Mouse (Mus musculus) thymus, postnatal 0 days (tissue): Measurements from ENCODE around the gene Vcl. TPM values are rescaled to one million over a fixed set of nuclear protein-coding genes. Genes with fewer than 3 reads are reported as not detected.
A peak's percentile ranks its signal among the peaks of the same experiment; 100 is the strongest.

Experiments
- DNase-seq: peaks from one replicate; pipeline ENCODE4 v3.0.0-alpha.2; 2015; ENCODE audit warnings: low spot score
- polyA plus RNA-seq: library from polyadenylated mRNA; unstranded; fragments of >200 nt; fragmentation: Nextera tagmentation; extraction: Ambion mirVana; gene quantifications from 2 replicates; pipeline ENCODE4 v1.2.1, GENCODE M21; 2015

Vcl gene
- polyA plus RNA-seq, 1 experiment from 2014 or later: 6.6 TPM

DNA sequence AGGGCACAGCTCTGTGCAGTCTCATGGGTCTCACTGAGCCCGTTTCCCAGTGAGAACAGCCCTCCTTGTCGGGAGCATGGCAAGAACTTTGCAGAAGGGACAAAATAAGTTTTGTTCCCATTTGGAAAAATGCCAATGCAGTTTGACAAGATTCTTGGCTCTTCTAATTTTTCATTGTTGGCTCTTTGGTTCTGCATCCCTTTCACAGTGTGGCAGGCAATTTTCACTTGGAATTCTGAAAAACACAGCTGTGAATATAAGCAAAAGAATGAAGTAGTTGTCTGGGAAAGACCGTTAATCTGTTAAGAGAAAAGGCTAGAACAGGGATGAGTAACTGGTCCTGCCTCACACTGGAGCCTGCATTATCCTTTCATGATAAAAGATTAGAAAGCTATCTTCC, 68.3 kb downstream of the Vcl start:
- no peak for DNase-seq

GRCm38 (mm10) chr14:20999617-21000016, 70.4 kb downstream of the Vcl start:
- DNase-seq: no peak

- DNase-seq: no peak
These were observed 84.7 kb downstream of the Vcl start for GRCm38 (mm10) chr14:21013800-21014334.

DNA sequence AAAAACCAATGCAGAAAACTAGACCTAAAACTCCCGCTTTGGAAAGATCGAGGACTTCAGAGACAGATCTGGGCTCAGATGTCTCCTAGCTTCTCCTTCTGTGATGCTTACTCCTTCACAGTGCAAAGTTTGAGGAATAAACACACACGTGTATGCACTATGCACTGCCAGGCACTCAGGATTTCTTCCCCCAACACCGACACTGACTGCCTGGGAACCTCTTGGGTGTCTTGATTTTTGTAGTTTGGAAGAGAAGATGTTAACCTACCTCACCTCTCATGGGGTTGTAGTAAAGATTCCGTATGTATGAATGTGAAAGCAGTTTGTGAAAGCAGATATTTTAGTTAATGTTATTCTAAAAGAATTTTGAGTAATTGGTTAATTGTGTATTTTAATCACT, 88.7 kb downstream of the Vcl start:
- no peak for DNase-seq

- DNase-seq: peak; percentile 65
These were observed 89.8 kb downstream of the Vcl start for GRCm38 (mm10) chr14:21018977-21019376.

GRCm38 (mm10) chr14:21020435-21020834, 91.2 kb downstream of the Vcl start:
- DNase-seq: no peak

DNA sequence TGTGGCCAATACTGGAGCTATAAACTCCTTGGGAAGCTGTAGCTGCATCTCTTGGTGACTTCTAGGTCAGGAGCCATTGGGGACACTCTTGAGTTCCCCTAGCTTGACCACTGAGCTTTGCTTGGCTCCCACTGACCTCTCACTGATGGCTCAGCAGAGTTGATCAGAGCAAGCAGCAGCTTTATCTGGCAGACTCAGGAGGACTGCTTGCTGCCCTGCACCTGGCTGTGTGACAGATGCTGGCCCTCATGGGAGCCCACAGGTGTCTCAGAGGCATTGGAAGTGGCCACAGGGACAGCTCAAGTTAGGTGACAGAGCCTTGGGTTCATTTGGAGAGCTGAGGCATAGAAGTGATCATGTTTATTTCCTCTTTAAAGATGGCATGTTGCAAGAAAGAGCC, 98.3 kb downstream of the Vcl start:
- DNase-seq: no peak

DNA sequence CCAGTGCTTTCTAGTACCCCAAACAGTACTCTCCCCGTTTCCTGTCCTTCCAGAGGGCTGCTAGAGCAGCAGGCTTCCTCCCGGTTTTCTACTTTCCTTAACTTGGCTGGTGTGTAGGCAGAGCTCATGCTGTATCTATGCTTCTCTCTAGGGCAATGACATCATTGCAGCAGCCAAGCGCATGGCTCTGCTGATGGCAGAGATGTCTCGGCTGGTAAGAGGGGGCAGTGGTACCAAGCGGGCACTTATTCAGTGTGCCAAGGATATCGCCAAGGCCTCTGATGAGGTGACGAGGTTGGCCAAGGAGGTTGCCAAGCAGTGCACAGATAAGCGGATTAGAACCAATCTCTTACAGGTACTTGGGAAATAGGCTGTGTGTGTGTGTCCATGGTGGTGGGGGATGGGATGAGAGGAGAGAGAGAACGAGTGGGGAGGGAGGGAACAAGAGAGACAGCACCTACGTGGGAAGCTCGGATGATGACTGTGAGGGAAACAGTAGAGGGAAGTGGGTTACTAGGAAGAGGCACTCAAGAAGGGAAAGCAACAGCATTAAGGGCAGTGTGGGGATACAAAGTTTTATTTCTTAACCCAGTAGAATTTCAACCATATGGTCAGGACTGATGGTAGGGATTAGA, 99.9 kb downstream of the Vcl start:
- DNase-seq: no peak

DNA sequence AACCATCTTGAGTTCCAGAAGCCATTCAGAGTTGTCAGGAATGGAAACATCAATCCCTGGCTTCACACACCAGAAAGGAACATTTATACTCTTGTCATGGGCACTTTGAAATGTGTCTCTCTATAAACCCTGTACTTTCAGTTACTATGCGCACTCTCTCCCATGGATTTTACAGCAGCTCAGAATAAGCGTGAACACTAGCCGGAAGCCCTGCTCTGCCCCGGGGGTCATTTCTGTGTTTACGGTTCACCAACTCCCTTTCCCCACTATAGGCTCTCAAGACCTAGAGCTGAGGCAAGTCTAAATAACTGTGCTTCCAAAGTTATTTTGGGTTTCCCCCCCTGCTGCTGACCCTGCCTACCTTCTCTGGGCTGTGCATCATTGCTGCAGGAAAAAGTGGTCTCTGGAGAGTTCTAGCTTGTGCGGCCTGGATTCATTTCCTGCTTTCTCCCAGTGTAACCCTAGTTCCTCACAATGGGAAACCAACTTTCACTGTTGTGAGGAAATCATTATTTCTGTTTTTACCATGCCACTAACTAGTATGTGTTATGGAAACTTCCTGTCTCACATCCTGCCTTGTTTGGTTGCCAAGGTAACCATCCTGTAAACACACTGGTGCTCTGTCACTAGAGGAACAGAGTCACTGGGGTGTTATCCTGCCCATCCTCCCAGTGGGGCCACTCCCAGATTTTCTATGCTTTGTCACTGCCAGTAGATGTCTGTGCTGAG, 102.7 kb downstream of the Vcl start:
- peak; percentile 67 for DNase-seq

- DNase-seq: no peak
These were observed 105.1 kb downstream of the Vcl start for GRCm38 (mm10) chr14:21034271-21034670.

DNA sequence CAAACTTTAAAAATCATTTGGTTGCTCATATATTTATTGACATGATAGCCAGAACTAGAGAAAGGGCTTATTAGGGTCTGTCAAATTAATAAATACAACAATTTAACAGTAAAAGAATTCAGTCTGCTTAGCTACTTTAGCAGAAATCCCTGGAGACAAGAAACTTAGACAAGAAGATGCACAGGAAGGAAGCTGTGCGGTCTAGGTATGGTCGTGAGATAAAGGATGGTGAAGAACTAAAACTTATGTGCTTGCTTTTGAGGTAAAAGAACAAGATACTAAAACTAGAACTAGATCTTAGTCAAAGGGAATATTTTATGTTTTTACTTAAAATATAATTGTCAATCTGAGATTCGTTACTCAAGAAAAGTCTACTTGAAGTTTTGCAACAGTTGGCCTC, 105.6 kb downstream of the Vcl start:
- no peak for DNase-seq

DNA sequence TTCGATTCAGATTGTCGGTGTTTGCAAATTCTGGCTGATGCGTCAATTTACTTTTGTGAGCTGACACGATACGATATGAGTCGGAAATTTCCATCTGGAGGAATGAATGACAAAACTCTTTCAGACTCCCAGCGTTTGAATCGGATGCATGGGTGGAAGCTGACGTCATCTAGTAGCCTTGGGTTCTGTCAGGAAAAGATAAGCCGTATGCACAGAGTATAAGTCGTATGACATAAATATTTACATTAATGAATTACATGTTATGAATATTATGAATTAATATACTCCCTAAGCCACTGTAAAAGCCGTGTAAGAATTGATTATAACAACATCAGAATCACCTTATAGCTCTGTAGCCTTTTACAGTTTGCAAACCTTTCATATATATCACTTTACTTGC, 109.9 kb downstream of the Vcl start:
- no peak for DNase-seq

DNA sequence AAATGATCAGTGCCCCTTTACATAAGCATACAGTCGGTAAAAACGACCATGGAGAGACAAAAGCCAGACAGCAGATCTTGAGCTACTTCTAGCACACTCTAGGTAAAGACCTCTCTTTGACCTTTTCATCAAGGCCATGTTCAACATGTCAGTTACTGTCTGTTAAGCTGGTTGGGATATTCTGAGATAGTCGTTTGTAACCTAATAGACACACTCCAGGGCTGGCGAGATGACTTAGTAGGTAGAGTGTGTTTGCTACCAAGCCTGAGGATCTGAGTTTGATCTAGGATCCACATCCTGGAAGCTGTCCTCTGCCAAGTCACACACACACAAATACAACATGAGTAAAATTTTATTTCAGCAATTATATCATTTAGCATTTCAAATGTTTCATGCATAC, 110.4 kb downstream of the Vcl start:
- no peak for DNase-seq

- DNase-seq: no peak
These were observed 118.6 kb downstream of the Vcl start for GRCm38 (mm10) chr14:21047840-21048239.

DNA sequence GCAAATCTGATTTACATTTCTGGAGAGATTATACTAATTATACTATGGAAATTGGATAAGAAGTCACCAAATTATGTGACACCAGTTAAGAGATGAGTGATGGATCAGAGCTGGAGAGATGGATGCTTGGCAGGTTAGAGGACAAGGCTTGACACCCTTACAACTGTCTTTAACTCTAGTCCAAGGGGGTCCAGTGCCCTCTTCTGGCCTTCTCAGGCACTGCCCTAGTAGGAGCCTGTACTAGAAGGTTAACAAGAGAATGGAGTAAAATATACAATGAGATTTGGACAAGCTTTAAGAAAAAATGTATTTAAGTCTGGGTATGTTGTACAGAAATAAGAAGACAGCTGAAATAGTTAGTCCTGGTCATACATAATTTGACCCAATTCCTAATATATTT, 119.7 kb downstream of the Vcl start:
- DNase-seq: peak; percentile 57

GRCm38 (mm10) chr14:21050734-21051133, 121.5 kb downstream of the Vcl start:
- DNase-seq: peak; percentile 44

DNA sequence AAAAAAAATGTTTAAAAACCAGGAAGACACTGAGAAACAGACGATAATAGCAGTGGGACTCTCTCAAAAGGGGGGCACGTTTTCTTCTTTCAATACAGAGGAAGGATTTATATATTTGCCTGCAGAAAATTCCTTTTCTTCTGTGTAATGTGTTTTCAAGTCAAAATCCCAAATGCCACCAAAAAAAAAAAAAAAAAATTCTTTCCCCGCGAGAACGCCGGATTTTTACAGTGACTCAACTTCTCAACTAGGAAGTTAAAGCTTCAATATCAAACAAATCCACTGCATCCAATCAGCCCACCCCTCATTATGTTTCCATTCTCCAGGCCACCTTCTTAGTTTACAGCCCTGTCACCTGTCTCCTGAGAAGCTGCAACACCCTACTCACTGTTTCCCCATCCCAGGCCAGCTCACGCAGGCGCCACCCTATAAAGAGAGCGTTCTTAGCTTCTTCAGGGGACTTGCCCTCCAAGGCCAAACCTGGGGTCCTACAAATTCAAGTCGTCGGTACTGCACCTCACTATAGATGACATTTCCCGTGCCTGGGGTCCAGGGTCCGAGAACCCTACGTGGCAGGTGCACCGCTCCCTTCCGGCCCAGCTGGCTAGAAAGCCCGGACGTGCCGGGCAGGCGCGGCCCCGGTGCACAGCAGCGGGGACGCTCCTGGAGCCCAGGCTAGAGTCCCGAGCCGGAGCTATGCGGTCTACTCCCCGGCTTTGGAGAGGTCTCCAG, 122.3 kb downstream of the Vcl start:
- no peak for DNase-seq

- peak; percentile 96 for DNase-seq
These were observed 123.0 kb downstream of the Vcl start, which contains the start of the genes Ap3m1 and Adk for GRCm38 (mm10) chr14:21052112-21052780. Gene Ap3m1, minus strand, starts transcription at chr14:21052508. Gene Adk, plus strand, starts transcription at chr14:21052574.

DNA sequence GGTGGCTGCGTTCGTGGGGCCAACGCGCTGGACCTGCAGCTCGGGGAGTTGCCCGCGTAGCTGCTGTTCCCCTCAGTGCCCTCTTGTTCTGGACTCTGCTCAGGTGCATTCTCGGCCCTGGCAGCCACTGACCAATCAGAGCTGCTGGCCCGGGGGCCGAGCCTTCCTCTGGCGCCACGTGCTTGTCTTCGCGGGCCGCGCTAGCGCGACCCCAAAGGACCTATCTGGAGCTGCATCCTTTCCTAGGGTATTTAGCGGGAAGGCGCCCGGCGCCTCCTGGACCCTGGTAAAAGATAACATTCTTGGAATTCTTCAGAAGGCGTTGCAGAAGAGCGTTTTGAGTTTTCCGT, 123.6 kb downstream of the Vcl start:
- no peak for DNase-seq

- DNase-seq: no peak
These were observed 124.0 kb downstream of the Vcl start for GRCm38 (mm10) chr14:21053151-21053550.

- DNase-seq: no peak
These were observed 124.4 kb downstream of the Vcl start for GRCm38 (mm10) chr14:21053586-21053985.

DNA sequence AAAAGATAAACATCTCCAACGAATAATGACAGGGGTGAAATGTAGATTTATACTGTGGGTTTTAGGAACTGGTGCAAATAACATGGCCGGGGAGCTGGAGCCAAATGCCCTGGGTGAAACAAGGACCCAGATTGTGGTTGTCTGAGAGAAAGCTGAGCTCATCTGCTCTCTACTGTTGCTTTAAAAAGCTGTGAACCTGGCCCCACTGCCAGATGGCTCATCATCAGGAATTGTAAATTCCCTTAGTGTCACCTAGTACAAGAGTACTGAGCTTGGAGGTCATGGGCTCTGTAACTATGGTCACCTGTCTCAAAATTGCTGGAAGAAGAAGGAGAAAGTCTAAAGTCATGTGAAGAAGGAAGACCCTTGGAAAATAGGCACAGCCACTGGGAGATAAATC, 129.8 kb downstream of the Vcl start:
- DNase-seq: no peak
